Mouse (Mus musculus): ENCODE results near the gene Pfn2. TPM values are rescaled to one million over a fixed set of nuclear protein-coding genes. Genes with fewer than 3 reads are reported as not detected.
"Not testable (repeated sequence)": the region's sequence is repeated elsewhere in the genome, so short reads cannot be mapped to it uniquely, and the experiment has no call there.

The Pfn2 gene
- polyA plus RNA-seq, 1 experiment from 2014 or later = 4.7 TPM

DNA sequence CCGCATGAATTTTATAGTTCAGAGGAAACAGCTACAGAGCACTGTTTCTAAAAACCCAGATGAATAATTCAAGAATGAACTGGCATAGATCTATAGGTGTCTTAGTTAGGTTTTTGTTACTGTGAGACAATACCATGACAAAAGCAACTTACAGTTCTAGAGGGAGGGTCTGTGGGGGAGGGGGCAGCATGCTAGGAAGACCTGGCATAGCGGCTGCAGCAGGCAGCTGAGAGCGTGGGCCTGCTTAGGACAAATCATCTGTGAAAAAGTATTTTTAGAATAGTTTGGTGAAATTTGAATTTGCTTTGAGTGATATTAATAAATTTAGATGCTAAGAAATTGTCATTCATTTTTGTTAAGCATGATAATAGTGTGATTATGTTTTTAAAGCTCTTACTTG, 22.0 kb downstream of the Pfn2 start:
- ATAC-seq (ENCODE audit: low read depth) = no peak

DNA sequence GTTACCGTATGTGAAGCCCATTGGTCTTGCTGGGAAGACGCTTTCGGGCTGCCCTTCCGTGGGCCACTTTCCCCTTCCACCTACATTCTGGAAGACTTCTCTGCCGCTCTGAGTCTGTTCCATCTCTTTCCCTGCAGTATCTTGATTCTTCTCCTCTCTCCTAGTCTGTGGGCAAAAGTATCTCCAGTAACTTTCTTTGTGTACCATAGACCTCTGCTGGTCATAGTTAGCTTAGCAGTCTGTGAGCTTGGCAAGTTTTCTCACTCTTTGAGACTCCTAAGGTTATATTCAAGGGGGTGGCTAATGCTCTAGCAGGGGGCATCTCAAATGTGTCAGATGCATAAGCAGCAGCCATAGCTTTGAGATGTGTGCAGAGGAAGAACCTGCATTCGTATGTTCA, 32.4 kb downstream of the Pfn2 start:
- Histone ChIP-seq H3K4me3 (ENCODE audit: low read depth, low read length) (no peak overlapping the region), H3K4me2 (ENCODE audit: low read depth, low read length) (no peak overlapping the region), H3K9ac (ENCODE audit: low read depth, low read length) (no peak overlapping the region), H3K27me3 (ENCODE audit: control insufficient read depth, insufficient read depth, low read depth, low read length) (no peaks in the 10 kb centered on the region), H3K27ac (ENCODE audit: low read length) (no peak overlapping the region), H3K4me1 (ENCODE audit: control insufficient read depth, low read depth, low read length) (no peaks in the 10 kb centered on the region), H3K9me3 (replicated peaks; ENCODE audit: control insufficient read depth, low read length) (no peaks in the 10 kb centered on the region), H3K36me3 (ENCODE audit: control insufficient read depth, insufficient read depth) (no peaks in the 10 kb centered on the region)
- ATAC-seq (ENCODE audit: low read depth) = no peak
- 74% methylated on average over 6 of the region's 6 CpGs for WGBS (ENCODE audit: insufficient replicate concordance)

More for the DNA sequence above, 22.0 kb downstream of the Pfn2 start:
- 83% methylated on average over 3 of the region's 3 CpGs for WGBS (ENCODE audit: insufficient replicate concordance)
- Histone ChIP-seq H3K4me2 (ENCODE audit: low read depth, low read length) (no peak overlapping the region), H3K36me3 (ENCODE audit: control insufficient read depth, insufficient read depth) (no peaks in the 10 kb centered on the region), H3K27ac (ENCODE audit: low read length) (no peak overlapping the region), H3K9ac (ENCODE audit: low read depth, low read length) (no peak overlapping the region), H3K9me3 (replicated peaks; ENCODE audit: control insufficient read depth, low read length) (no peaks in the 10 kb centered on the region), H3K4me3 (ENCODE audit: low read depth, low read length) (no peak overlapping the region), H3K27me3 (ENCODE audit: control insufficient read depth, insufficient read depth, low read depth, low read length) (no peaks in the 10 kb centered on the region), H3K4me1 (ENCODE audit: control insufficient read depth, low read depth, low read length) (no peaks in the 10 kb centered on the region; the same call in 1 of the 2 replicates)

- H3K4me2 ChIP-seq (ENCODE audit: low read depth, low read length); ATAC-seq (ENCODE audit: low read depth); H3K27ac ChIP-seq (ENCODE audit: low read length); H3K4me3 ChIP-seq (ENCODE audit: low read depth, low read length); H3K27me3 ChIP-seq (ENCODE audit: control insufficient read depth, insufficient read depth, low read depth, low read length); H3K36me3 ChIP-seq (ENCODE audit: control insufficient read depth, insufficient read depth); H3K9me3 ChIP-seq (replicated peaks; ENCODE audit: control insufficient read depth, low read length); H3K9ac ChIP-seq (ENCODE audit: low read depth, low read length); H3K4me1 ChIP-seq (ENCODE audit: control insufficient read depth, low read depth, low read length): not testable (repeated sequence)
- 67% methylated on average over 6 of the region's 6 CpGs for WGBS (ENCODE audit: insufficient replicate concordance)
These were observed 52.8 kb downstream of the Pfn2 start for GRCm38 (mm10) chr3:57795071-57795470.

Other genes starting within 250 kb of the Pfn2 start
- 22.0 and 25.6 TPM in 2 replicates for gene Commd2, start 196.4 kb downstream of the Pfn2 start, polyA plus RNA-seq (2015; fragmentation: Nextera tagmentation; extraction: Ambion mirVana)
- not detected in 2 replicates for gene Ankub1, start 155.3 kb downstream of the Pfn2 start, polyA plus RNA-seq (2015; fragmentation: Nextera tagmentation; extraction: Ambion mirVana)
- gene Rnf13, start 112.0 kb downstream of the Pfn2 start, polyA plus RNA-seq (2015; fragmentation: Nextera tagmentation; extraction: Ambion mirVana) = 48.0 and 48.6 TPM in 2 replicates

Data from liver, embryonic 16.5 days (tissue).